Mouse (Mus musculus): ENCODE measurements around the gene Prkd1. TPM values are rescaled to one million over a fixed set of nuclear protein-coding genes. Genes with fewer than 3 reads are reported as not detected.
"Not testable (repeated sequence)": the region's sequence is repeated elsewhere in the genome, so short reads cannot be mapped to it uniquely, and the experiment has no call there.

Prkd1 gene
- 6.5 and 7.3 TPM in 2 replicates for polyA plus RNA-seq (2016; fragmentation: Nextera tagmentation; extraction: Ambion mirVana)

DNA sequence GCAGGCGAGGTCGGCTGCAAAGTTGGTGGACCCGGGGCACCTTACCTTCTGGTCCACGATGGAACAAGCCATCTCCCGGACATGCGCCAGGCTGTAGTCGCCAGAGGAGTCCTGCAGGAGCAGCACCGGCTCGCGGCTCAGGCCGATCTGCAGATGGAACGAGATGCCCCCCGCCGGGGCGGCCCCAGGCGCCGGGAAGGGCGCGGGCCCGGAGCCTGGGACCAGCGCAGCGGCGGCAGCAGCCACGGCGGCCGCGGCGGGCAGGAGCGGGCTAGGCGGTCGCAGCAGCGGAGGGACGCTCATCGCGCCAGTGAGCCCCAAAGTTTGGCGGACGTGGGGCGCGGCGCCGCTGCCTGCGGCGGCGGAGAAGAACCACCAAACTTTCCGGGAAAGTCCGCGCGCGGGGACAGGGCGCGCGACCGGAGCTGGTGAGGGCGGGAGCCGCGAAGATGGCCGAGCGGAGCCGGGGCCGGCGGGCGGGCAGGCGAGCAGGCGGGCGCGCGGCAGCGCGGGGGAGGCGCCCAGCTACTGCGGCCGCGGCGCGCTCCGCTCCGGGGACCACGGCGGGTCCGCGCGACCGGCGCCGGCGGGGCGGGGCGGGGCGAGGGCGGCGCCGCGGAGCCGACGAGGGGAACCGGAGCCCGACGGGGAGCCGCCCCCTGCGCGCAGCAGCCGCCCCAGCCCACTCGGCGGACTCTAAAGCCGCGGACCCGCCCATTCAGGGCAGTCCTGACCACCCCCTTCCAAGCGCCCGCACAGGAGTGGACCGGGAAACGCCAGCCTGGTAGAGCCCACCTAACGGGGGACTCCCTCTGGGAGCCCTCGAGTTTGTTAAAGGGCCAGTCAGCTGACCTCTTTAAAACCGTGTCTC is at the start of gene Prkd1:
Prkd1 (minus strand) TSS at position 428 of the 871 bp plus-strand sequence.
- no peaks in the 10 kb centered on the region for H3K36me3 ChIP-seq
- DNase-seq (ENCODE audit: low spot score), result peak; percentile 91
- 3% methylated on average over 99 of the region's 114 CpGs for WGBS
- H3K27me3 ChIP-seq (ENCODE audit: insufficient read depth, poor library complexity, severe bottlenecking), result no peaks in the 10 kb centered on the region
- peak within 1 kb of the TSS; percentile 96 for H3K27ac ChIP-seq
- peaks cover 21% of the 10 kb centered on the region for H3K4me1 ChIP-seq
- peak within 1 kb of the TSS; percentile 93 for H3K4me3 ChIP-seq
- no peaks in the 10 kb centered on the region for H3K9me3 ChIP-seq

- H3K4me3 ChIP-seq, result no peak overlapping the region
- H3K27ac ChIP-seq, result no peak overlapping the region
- H3K36me3 ChIP-seq, result no peaks in the 10 kb centered on the region
- no peaks in the 10 kb centered on the region for H3K27me3 ChIP-seq (ENCODE audit: insufficient read depth, poor library complexity, severe bottlenecking)
- DNase-seq (ENCODE audit: low spot score), result no peak
- 5% methylated on average over 3 of the region's 3 CpGs for WGBS
- no peaks in the 10 kb centered on the region for H3K9me3 ChIP-seq
- no peaks in the 10 kb centered on the region for H3K4me1 ChIP-seq
Observed at GRCm38 (mm10) chr12:50697492-50697891, 48.6 kb upstream of the Prkd1 start.

DNA sequence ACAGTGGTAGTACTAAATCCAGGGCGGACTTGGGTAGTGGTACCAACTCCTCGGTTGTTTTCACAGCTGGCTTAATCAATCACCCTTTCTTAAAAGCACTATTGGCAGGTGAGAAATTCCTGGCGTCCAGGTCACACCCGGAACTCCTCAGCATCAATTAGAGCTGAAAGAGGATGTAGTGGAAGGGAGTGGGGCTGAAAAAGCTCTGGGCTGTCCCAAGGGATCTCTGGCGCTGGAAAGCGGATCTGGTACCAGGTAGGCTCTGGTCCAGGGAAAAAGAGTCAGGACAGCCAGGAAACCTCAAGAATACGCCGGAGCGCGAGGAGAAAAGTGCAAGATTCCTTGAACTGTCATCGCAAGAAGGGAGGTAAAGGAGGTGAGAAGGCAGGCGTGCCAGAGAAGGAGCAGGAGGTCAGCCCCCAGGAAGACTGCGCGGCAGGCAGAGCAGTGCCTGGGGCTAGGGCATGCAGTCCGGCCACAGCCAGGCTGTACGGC is 675 bp downstream of the Prkd1 start:
- Histone ChIP-seq H3K36me3 (no peaks in the 10 kb centered on the region), H3K27me3 (ENCODE audit: insufficient read depth, poor library complexity, severe bottlenecking) (no peaks in the 10 kb centered on the region), H3K9me3 (no peaks in the 10 kb centered on the region), H3K27ac (peak overlapping the region; percentile 96), H3K4me1 (peaks cover 21% of the 10 kb centered on the region), H3K4me3 (peak overlapping the region; percentile 93)
- WGBS, result under 1% methylated on average over 16 of the region's 16 CpGs
- DNase-seq (ENCODE audit: low spot score), result no peak

- H3K4me3 ChIP-seq, result 0 out of 2 replicates have a peak overlapping the region, but pooled peaks have one; percentile 93
Observed at GRCm38 (mm10) chr12:50646857-50647256, 2.0 kb downstream of the Prkd1 start.

GRCm38 (mm10) chr12:50642671-50643070 is 6.2 kb downstream of the Prkd1 start:
- peaks cover 14% of the 10 kb centered on the region for H3K4me1 ChIP-seq
- no peaks in the 10 kb centered on the region for H3K36me3 ChIP-seq
- no peak for DNase-seq (ENCODE audit: low spot score)
- no peaks in the 10 kb centered on the region for H3K27me3 ChIP-seq (ENCODE audit: insufficient read depth, poor library complexity, severe bottlenecking)
- 79% methylated on average over 5 of the region's 5 CpGs for WGBS
- no peak overlapping the region for H3K4me3 ChIP-seq
- H3K9me3 ChIP-seq, result no peaks in the 10 kb centered on the region
- no peak overlapping the region for H3K27ac ChIP-seq

More at GRCm38 (mm10) chr12:50646857-50647256, 2.0 kb downstream of the Prkd1 start:
- DNase-seq (ENCODE audit: low spot score), result no peak
- no peaks in the 10 kb centered on the region for H3K27me3 ChIP-seq (ENCODE audit: insufficient read depth, poor library complexity, severe bottlenecking)
- H3K36me3 ChIP-seq, result no peaks in the 10 kb centered on the region
- H3K4me1 ChIP-seq, result peaks cover 21% of the 10 kb centered on the region
- 85% methylated on average over 4 of the region's 4 CpGs for WGBS
- no peaks in the 10 kb centered on the region for H3K9me3 ChIP-seq
- no peak overlapping the region for H3K27ac ChIP-seq

- H3K27me3 ChIP-seq (ENCODE audit: insufficient read depth, poor library complexity, severe bottlenecking), result no peaks in the 10 kb centered on the region
- no peaks in the 10 kb centered on the region for H3K9me3 ChIP-seq
- no peaks in the 10 kb centered on the region for H3K36me3 ChIP-seq
- WGBS, result 69% methylated on average over 4 of the region's 4 CpGs
- no peak overlapping the region for H3K27ac ChIP-seq
- H3K4me3 ChIP-seq, result no peak overlapping the region
- H3K4me1 ChIP-seq, result peaks cover under 1% of the 10 kb centered on the region; the same call in 1 of the 2 replicates
- no peak for DNase-seq (ENCODE audit: low spot score)
Observed at GRCm38 (mm10) chr12:50640171-50640570, 8.7 kb downstream of the Prkd1 start.

DNA sequence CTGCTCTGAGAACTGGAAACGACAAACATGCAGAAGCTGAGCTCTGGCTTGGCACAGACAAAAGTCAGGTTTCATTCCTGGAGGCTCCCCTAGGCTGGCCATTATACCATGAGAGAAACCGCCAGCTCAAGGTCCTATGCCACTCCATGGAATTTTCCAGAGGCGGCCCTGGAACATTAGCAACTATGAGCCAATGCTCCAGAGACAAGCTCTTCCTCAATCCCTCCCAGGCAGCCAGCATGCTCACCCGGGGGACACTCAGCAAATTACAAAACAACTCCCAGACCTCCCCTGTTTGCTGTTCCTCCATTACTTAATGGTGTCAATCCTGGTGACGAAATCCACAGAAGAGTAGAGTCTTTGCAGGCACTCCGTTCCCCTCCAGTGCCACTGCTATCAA is 14.5 kb downstream of the Prkd1 start:
- Histone ChIP-seq H3K4me1 (peaks cover 17% of the 10 kb centered on the region; the same call in 1 of the 2 replicates), H3K27ac (no peak overlapping the region), H3K36me3 (no peaks in the 10 kb centered on the region), H3K9me3 (no peaks in the 10 kb centered on the region), H3K4me3 (no peak overlapping the region), H3K27me3 (ENCODE audit: insufficient read depth, poor library complexity, severe bottlenecking) (no peaks in the 10 kb centered on the region)
- 23% methylated on average over 6 of the region's 6 CpGs for WGBS
- no peak for DNase-seq (ENCODE audit: low spot score)

DNA sequence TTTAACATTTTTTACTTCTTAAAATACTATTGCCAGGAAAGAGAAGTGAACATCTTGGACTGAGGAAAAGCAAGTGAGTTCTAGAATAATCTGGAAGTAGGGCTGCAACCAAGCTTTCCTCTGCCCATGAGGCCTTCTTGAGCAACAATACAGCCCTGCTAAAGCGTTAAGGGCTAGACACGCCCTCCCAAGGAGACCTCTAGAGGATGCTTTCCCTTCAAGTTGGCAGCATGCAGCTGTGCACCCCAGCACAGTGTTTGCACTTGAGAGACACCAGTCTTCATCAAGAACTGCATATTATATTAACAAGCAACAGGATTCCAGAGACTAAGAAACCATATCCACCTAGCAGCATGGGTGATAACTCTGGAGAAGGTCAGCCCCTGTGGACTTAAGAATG is 22.8 kb downstream of the Prkd1 start:
- DNase-seq (ENCODE audit: low spot score); H3K27me3 ChIP-seq (ENCODE audit: insufficient read depth, poor library complexity, severe bottlenecking): not testable (repeated sequence)
- WGBS, result 44% methylated on average over 2 of the region's 2 CpGs

GRCm38 (mm10) chr12:50624175-50624574 is 24.7 kb downstream of the Prkd1 start:
- Histone ChIP-seq H3K4me1 (0 out of 2 replicates have a peak, but pooled peaks cover 5% of the 10 kb centered on the region), H3K27me3 (ENCODE audit: insufficient read depth, poor library complexity, severe bottlenecking) (no peaks in the 10 kb centered on the region), H3K27ac (no peak overlapping the region), H3K36me3 (no peaks in the 10 kb centered on the region), H3K9me3 (no peaks in the 10 kb centered on the region), H3K4me3 (no peak overlapping the region)
- DNase-seq (ENCODE audit: low spot score), result no peak
- WGBS, result 24% methylated on average over 4 of the region's 4 CpGs

More for the DNA sequence above, 22.8 kb downstream of the Prkd1 start:
- not testable (repeated sequence) for H3K9me3 ChIP-seq, H3K36me3 ChIP-seq, H3K4me3 ChIP-seq, H3K27ac ChIP-seq, H3K4me1 ChIP-seq

- Histone ChIP-seq H3K9me3 (no peaks in the 10 kb centered on the region), H3K27ac (no peak overlapping the region), H3K4me1 (peaks cover 9% of the 10 kb centered on the region), H3K36me3 (no peaks in the 10 kb centered on the region), H3K27me3 (ENCODE audit: insufficient read depth, poor library complexity, severe bottlenecking) (no peaks in the 10 kb centered on the region), H3K4me3 (no peak overlapping the region)
- WGBS, result 83% methylated on average over 1 of the region's 1 CpGs
- DNase-seq (ENCODE audit: low spot score), result no peak
Observed at GRCm38 (mm10) chr12:50615852-50616251, 33.0 kb downstream of the Prkd1 start.

- H3K27ac ChIP-seq, result peak overlapping the region; percentile 36; the same call in 1 of the 2 replicates
- H3K27me3 ChIP-seq (ENCODE audit: insufficient read depth, poor library complexity, severe bottlenecking), result no peaks in the 10 kb centered on the region
- H3K4me1 ChIP-seq, result peaks cover 7% of the 10 kb centered on the region
- H3K9me3 ChIP-seq, result no peaks in the 10 kb centered on the region
- no peak overlapping the region for H3K4me3 ChIP-seq
- 9% methylated on average over 6 of the region's 6 CpGs for WGBS
- no peak for DNase-seq (ENCODE audit: low spot score)
- no peaks in the 10 kb centered on the region for H3K36me3 ChIP-seq
Observed at GRCm38 (mm10) chr12:50614341-50614740, 34.6 kb downstream of the Prkd1 start.

DNA sequence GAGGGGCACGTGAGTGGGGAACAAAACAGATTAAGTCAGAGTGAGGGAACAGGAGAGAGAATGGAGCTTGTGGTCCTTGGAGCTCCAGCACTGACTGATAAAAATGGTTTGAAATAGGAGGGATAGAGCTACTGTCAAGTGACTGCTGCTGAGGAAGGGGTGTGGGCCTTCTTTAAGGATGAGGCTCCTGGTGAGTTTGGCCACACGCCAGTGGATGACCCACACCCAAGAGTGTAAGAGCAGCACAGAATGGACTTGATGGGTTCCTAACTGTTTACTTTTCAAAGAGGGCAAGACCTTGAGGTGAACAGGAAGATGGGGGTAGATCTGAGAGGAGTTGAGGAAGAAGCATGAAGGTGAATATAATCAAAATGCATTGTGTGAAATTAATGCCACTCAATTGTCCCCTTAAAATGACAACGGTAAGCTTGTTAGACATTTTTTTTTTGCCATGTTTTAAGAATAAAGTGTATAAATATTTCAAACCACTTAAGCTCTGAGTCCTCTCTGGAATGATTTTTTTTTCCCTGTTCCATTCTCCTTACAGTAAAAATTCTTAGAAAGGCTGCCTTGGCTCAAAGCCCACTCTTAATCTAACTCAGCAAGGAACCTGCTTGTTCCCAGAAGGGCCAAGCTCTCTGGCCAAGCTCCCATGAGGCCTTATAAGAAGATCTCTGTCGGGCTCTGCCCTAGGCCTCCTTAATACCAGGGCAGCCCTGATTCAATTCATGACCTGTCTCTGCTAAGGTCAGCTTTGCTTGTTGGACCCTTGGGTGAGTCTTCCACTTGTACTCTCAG is 42.0 kb downstream of the Prkd1 start:
- peaks cover 9% of the 10 kb centered on the region for H3K4me1 ChIP-seq
- 76% methylated on average over 4 of the region's 4 CpGs for WGBS

DNA sequence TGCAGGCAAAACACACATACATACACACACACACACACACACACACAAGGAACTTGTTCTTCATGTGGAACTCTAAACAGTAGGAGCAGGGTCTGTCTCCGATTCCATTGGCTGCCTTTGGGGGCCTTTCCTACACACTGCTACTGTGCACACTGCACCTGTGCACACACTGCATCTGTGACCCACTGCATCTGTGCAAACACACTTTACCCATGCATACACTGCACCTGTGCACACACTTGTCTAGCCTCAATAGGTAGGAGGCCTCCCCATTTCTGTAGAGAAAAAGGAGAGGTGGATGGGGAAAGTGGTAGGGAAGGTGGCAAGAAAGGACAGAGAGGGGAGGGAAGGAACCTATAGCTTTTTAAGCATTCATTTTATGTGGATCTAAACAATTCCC is 49.5 kb downstream of the Prkd1 start:
- no peak overlapping the region for H3K4me3 ChIP-seq
- no peak for DNase-seq (ENCODE audit: low spot score)
- no peaks in the 10 kb centered on the region for H3K27me3 ChIP-seq (ENCODE audit: insufficient read depth, poor library complexity, severe bottlenecking)
- peaks cover 12% of the 10 kb centered on the region; the same call in 1 of the 2 replicates for H3K4me1 ChIP-seq
- 83% methylated on average over 1 of the region's 1 CpGs for WGBS
- no peaks in the 10 kb centered on the region for H3K36me3 ChIP-seq
- no peak overlapping the region for H3K27ac ChIP-seq
- no peaks in the 10 kb centered on the region for H3K9me3 ChIP-seq

More for the DNA sequence above, 42.0 kb downstream of the Prkd1 start:
- Histone ChIP-seq H3K27me3 (ENCODE audit: insufficient read depth, poor library complexity, severe bottlenecking) (no peaks in the 10 kb centered on the region), H3K27ac (no peak overlapping the region), H3K36me3 (no peaks in the 10 kb centered on the region), H3K4me3 (no peak overlapping the region), H3K9me3 (no peaks in the 10 kb centered on the region)
- no peak for DNase-seq (ENCODE audit: low spot score)

All from heart, embryonic 10.5 days (tissue).